Mouse (Mus musculus) forebrain, embryonic 12.5 days (tissue): ENCODE data around the gene Gpr83. TPM values are rescaled to one million over a fixed set of nuclear protein-coding genes. Genes with fewer than 3 reads are reported as not detected.

Experiments used
- ATAC-seq: fragments of 200-750 bp; cut with Nextera tagmentation; 2 replicates; pipeline ENCODE4 v1.8.0; 2017; ENCODE audit warnings: moderate TSS enrichment; ENCODE audit not compliant: low FRiP score
- H3K27ac ChIP-seq: fragments of 300-500 bp; sonication (generic); 2 replicates; pipeline ENCODE4 v1.5.1; 2016; ENCODE audit warnings: mild to moderate bottlenecking
- H3K27me3 ChIP-seq: fragments of 300-500 bp; sonication (generic); 2 replicates; pipeline ENCODE4 v1.6.1; 2016; ENCODE audit warnings: mild to moderate bottlenecking
- H3K36me3 ChIP-seq: fragments of 300-500 bp; sonication (generic); replicated peaks from 2 replicates; pipeline ENCODE4 v1.6.1; 2016; ENCODE audit warnings: mild to moderate bottlenecking
- H3K4me1 ChIP-seq: fragments of 300-500 bp; sonication (generic); 2 replicates; pipeline ENCODE4 v1.6.1; 2016
- H3K4me2 ChIP-seq: fragments of 300-500 bp; sonication (generic); 2 replicates; pipeline ENCODE4 v1.6.1; 2016; ENCODE audit warnings: mild to moderate bottlenecking, moderate library complexity
- H3K4me3 ChIP-seq: fragments of 300-500 bp; sonication (generic); replicated peaks from 2 replicates; pipeline ENCODE4 v1.5.1; 2016; ENCODE audit warnings: mild to moderate bottlenecking
- H3K9ac ChIP-seq: fragments of 300-500 bp; sonication (generic); 2 replicates; pipeline ENCODE4 v1.6.1; 2016; ENCODE audit warnings: mild to moderate bottlenecking
- H3K9me3 ChIP-seq: fragments of 300-500 bp; sonication (generic); 2 replicates; pipeline ENCODE4 v1.6.1; 2016
- WGBS: fragments of 180-500 bp; shearing (Covaris S2); methylation state at CpG from one replicate; pipeline ENCODE4 v1.1.7; 2016; 5-methylcytosine and 5-hydroxymethylcytosine counted together
- polyA plus RNA-seq: library from polyadenylated mRNA; unstranded; fragments of >200 nt; fragmentation: Nextera tagmentation; extraction: Ambion mirVana; gene quantifications from 2 replicates; pipeline ENCODE4 v1.2.1, GENCODE M21; 2016

Gpr83 gene
- 0.51 and 0.70 TPM in 2 replicates for polyA plus RNA-seq

- peak within 1 kb of the TSS; percentile 54 for H3K9ac ChIP-seq
- peaks cover 8% of the 10 kb centered on the region for H3K4me1 ChIP-seq
- 2% methylated on average over 47 of the region's 47 CpGs for WGBS
- H3K9me3 ChIP-seq: no peaks in the 10 kb centered on the region
- ATAC-seq: peak; percentile 95
- H3K27ac ChIP-seq: no peak within 1 kb of the TSS
- peaks cover 50% of the 10 kb centered on the region for H3K27me3 ChIP-seq
- H3K4me2 ChIP-seq: peak within 1 kb of the TSS; percentile 81
- H3K4me3 ChIP-seq: peak within 1 kb of the TSS; percentile 50
- no peaks in the 10 kb centered on the region for H3K36me3 ChIP-seq
These were observed at the start of gene Gpr83 for GRCm38 (mm10) chr9:14859868-14860639. Gpr83 (plus strand) TSS chr9:14860210.

- Histone ChIP-seq H3K4me1 (no peaks in the 10 kb centered on the region), H3K9me3 (no peaks in the 10 kb centered on the region), H3K27me3 (no peaks in the 10 kb centered on the region), H3K4me2 (no peak overlapping the region), H3K27ac (no peak overlapping the region), H3K36me3 (peaks cover 68% of the 10 kb centered on the region), H3K4me3 (no peak overlapping the region), H3K9ac (no peak overlapping the region)
- no peak for ATAC-seq
These were observed 38.6 kb upstream of the Gpr83 start for GRCm38 (mm10) chr9:14821396-14821795.

GRCm38 (mm10) chr9:14824840-14825239 lies 35.2 kb upstream of the Gpr83 start:
- no peaks in the 10 kb centered on the region for H3K27me3 ChIP-seq
- no peak for ATAC-seq
- no peak overlapping the region for H3K4me3 ChIP-seq
- no peak overlapping the region for H3K27ac ChIP-seq
- peaks cover 60% of the 10 kb centered on the region for H3K36me3 ChIP-seq
- H3K9ac ChIP-seq: no peak overlapping the region
- WGBS: 91% methylated on average over 5 of the region's 5 CpGs
- H3K4me1 ChIP-seq: no peaks in the 10 kb centered on the region
- H3K4me2 ChIP-seq: no peak overlapping the region
- no peaks in the 10 kb centered on the region for H3K9me3 ChIP-seq

GRCm38 (mm10) chr9:14827875-14828274 lies 32.1 kb upstream of the Gpr83 start:
- no peaks in the 10 kb centered on the region for H3K9me3 ChIP-seq
- no peaks in the 10 kb centered on the region for H3K4me1 ChIP-seq
- H3K4me3 ChIP-seq: no peak overlapping the region
- no peak overlapping the region for H3K27ac ChIP-seq
- no peaks in the 10 kb centered on the region for H3K27me3 ChIP-seq
- H3K36me3 ChIP-seq: peaks cover 62% of the 10 kb centered on the region
- H3K9ac ChIP-seq: no peak overlapping the region
- no peak overlapping the region for H3K4me2 ChIP-seq
- no peak for ATAC-seq
- 77% methylated on average over 2 of the region's 2 CpGs for WGBS

GRCm38 (mm10) chr9:14832046-14832445 lies 28.0 kb upstream of the Gpr83 start:
- no peak for ATAC-seq
- 80% methylated on average over 5 of the region's 5 CpGs for WGBS
- Histone ChIP-seq H3K36me3 (peaks cover 73% of the 10 kb centered on the region), H3K4me1 (no peaks in the 10 kb centered on the region), H3K9me3 (no peaks in the 10 kb centered on the region), H3K9ac (no peak overlapping the region), H3K4me3 (no peak overlapping the region), H3K27ac (no peak overlapping the region), H3K27me3 (no peaks in the 10 kb centered on the region), H3K4me2 (no peak overlapping the region)

- ATAC-seq: no peak
- Histone ChIP-seq H3K4me1 (no peaks in the 10 kb centered on the region), H3K36me3 (peaks cover 49% of the 10 kb centered on the region), H3K9ac (no peak overlapping the region), H3K9me3 (no peaks in the 10 kb centered on the region), H3K27ac (no peak overlapping the region), H3K4me3 (no peak overlapping the region), H3K27me3 (no peaks in the 10 kb centered on the region), H3K4me2 (no peak overlapping the region)
- WGBS: 93% methylated on average over 6 of the region's 6 CpGs
These were observed 24.5 kb upstream of the Gpr83 start for GRCm38 (mm10) chr9:14835335-14836075.

- Histone ChIP-seq H3K9me3 (no peaks in the 10 kb centered on the region), H3K4me2 (no peak overlapping the region), H3K4me1 (no peaks in the 10 kb centered on the region), H3K4me3 (no peak overlapping the region), H3K27ac (no peak overlapping the region), H3K36me3 (peaks cover 19% of the 10 kb centered on the region), H3K27me3 (no peaks in the 10 kb centered on the region), H3K9ac (no peak overlapping the region)
- ATAC-seq: peak; percentile 61; the same call in 1 of the 2 replicates
- WGBS: 61% methylated on average over 7 of the region's 7 CpGs
These were observed 20.5 kb upstream of the Gpr83 start for GRCm38 (mm10) chr9:14839527-14839926.

GRCm38 (mm10) chr9:14839970-14840369 lies 20.0 kb upstream of the Gpr83 start:
- no peak overlapping the region for H3K4me2 ChIP-seq
- H3K36me3 ChIP-seq: peaks cover 15% of the 10 kb centered on the region
- ATAC-seq: no peak
- H3K4me1 ChIP-seq: no peaks in the 10 kb centered on the region
- no peak overlapping the region for H3K9ac ChIP-seq
- H3K27ac ChIP-seq: no peak overlapping the region
- no peaks in the 10 kb centered on the region for H3K27me3 ChIP-seq
- H3K4me3 ChIP-seq: no peak overlapping the region
- H3K9me3 ChIP-seq: no peaks in the 10 kb centered on the region
- WGBS: 87% methylated on average over 5 of the region's 5 CpGs

GRCm38 (mm10) chr9:14841878-14842761 lies 17.9 kb upstream of the Gpr83 start:
- 84% methylated on average over 10 of the region's 10 CpGs for WGBS
- H3K9me3 ChIP-seq: no peaks in the 10 kb centered on the region
- H3K27me3 ChIP-seq: no peaks in the 10 kb centered on the region
- no peak overlapping the region for H3K9ac ChIP-seq
- H3K4me3 ChIP-seq: no peak overlapping the region
- H3K4me2 ChIP-seq: no peak overlapping the region
- no peaks in the 10 kb centered on the region for H3K4me1 ChIP-seq
- H3K27ac ChIP-seq: no peak overlapping the region
- no peaks in the 10 kb centered on the region for H3K36me3 ChIP-seq
- ATAC-seq: no peak

- Histone ChIP-seq H3K27me3 (no peaks in the 10 kb centered on the region), H3K4me2 (no peak overlapping the region), H3K9ac (no peak overlapping the region), H3K9me3 (no peaks in the 10 kb centered on the region), H3K36me3 (no peaks in the 10 kb centered on the region), H3K27ac (no peak overlapping the region), H3K4me3 (no peak overlapping the region), H3K4me1 (no peaks in the 10 kb centered on the region)
- no peak for ATAC-seq
- 97% methylated on average over 6 of the region's 6 CpGs for WGBS
These were observed 16.6 kb upstream of the Gpr83 start for GRCm38 (mm10) chr9:14843311-14843857.

- H3K4me2 ChIP-seq: no peak overlapping the region
- H3K9ac ChIP-seq: no peak overlapping the region
- no peaks in the 10 kb centered on the region for H3K4me1 ChIP-seq
- no peak overlapping the region for H3K4me3 ChIP-seq
- no peaks in the 10 kb centered on the region for H3K27me3 ChIP-seq
- no peak overlapping the region for H3K27ac ChIP-seq
- ATAC-seq: no peak
- no peaks in the 10 kb centered on the region for H3K36me3 ChIP-seq
- no peaks in the 10 kb centered on the region for H3K9me3 ChIP-seq
- WGBS: 90% methylated on average over 3 of the region's 3 CpGs
These were observed 16.1 kb upstream of the Gpr83 start for GRCm38 (mm10) chr9:14843901-14844300.

- 51% methylated on average over 5 of the region's 5 CpGs for WGBS
- H3K4me3 ChIP-seq: no peak overlapping the region
- no peak for ATAC-seq
These were observed 13.6 kb upstream of the Gpr83 start for GRCm38 (mm10) chr9:14846428-14846827.

More at GRCm38 (mm10) chr9:14846428-14846827, 13.6 kb upstream of the Gpr83 start:
- Histone ChIP-seq H3K4me1 (no peaks in the 10 kb centered on the region), H3K27me3 (no peaks in the 10 kb centered on the region), H3K4me2 (no peak overlapping the region), H3K9ac (no peak overlapping the region), H3K36me3 (no peaks in the 10 kb centered on the region), H3K9me3 (no peaks in the 10 kb centered on the region), H3K27ac (no peak overlapping the region)
